Comparison of ENCODE assay signal across 9 mouse cellular contexts in the genomic region with DNA sequence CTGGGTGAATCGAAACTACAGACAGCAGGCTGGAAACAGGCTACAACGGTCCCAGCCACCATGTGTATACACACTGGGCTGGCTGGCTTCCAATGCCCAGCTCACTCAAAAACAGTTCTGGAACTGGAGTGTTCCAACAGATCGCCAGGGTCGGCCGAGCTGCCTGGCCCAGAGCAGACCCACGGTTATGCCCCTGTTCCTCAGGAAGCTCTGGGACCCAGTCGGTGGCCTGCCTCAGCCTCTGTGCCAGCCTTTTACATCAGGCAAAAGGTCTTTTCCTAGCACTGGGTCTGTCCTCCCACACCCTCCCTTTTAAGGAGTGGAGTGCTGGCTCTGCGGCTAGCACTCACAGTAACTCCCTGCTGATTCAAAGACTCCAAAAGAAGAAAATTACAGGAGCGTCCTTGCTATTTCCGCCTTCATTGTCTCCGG. TPM values are rescaled to one million over a fixed set of nuclear protein-coding genes. Genes with fewer than 3 reads are reported as not detected.
DNase-seq lines count a peak whose midpoint lies in the region; ATAC-seq and TF ChIP-seq lines count a peak whose summit lies in the region.
"Had no signal": no experiment of that assay in that cellular context is flagged by ENCODE, and none has a peak within 500 bp of the region (broad histone marks: within the 10 kb centered on the region; RNA-seq: fewer than 3 reads in every experiment).

No protein-coding gene starts in this region.

- H3K4me2 ChIP-seq in intestine, embryonic 16.5 days (ENCODE audit: low read depth, low read length) = peak overlapping the region; percentile 21
- peak overlapping the region; percentile 85 for H3K4me2 ChIP-seq in myocyte (ENCODE audit: low read depth)

- H3K27ac ChIP-seq in gastrocnemius, adult 2 months = peak overlapping the region; percentile 89
- H3K27ac ChIP-seq in intestine, embryonic 16.5 days (ENCODE audit: low read length) = peak overlapping the region; percentile 82

- H3ac ChIP-seq in myocyte (ENCODE audit: control insufficient read depth, insufficient read length) = peak overlapping the region; percentile 52

- no peaks in the 10 kb centered on the region for H3K27me3 ChIP-seq in intestine, embryonic 16.5 days (replicated peaks; ENCODE audit: control insufficient read depth, insufficient read depth, low read length)
- H3K27me3 ChIP-seq in myocyte (ENCODE audit: control insufficient read depth, insufficient read depth, insufficient read length) = no peaks in the 10 kb centered on the region

- no peak for TF ChIP-seq CTCF in gastrocnemius, adult 2 months (IDR thresholded peaks at IDR 0.05)

- H3K79me2 ChIP-seq in myocyte (ENCODE audit: control insufficient read depth, insufficient read depth) = peaks cover 91% of the 10 kb centered on the region

- DNase-seq in R1 (ENCODE audit: low read depth, low spot score) = peak; percentile 80
- DNase-seq in cerebellum, adult 11 months = peak; percentile 63
- peak; percentile 76 for DNase-seq in gastrocnemius, adult 2 months
- peak; percentile 39 to 82 for DNase-seq in left cerebral cortex, postnatal 10 days (ENCODE audit: extremely low spot score in 1 of 2, low spot score in 2 of 2)
- peak; percentile 32 for DNase-seq in urinary bladder, postnatal 25 days (ENCODE audit: low spot score)
- no peak for DNase-seq in B cell, adult 2 months

- peak overlapping the region; percentile 49 for H3K9ac ChIP-seq in intestine, embryonic 16.5 days (ENCODE audit: low read depth, low read length)

- 40% methylated on average over 11 of the region's 11 CpGs for WGBS in intestine, embryonic 16.5 days

- no peaks in the 10 kb centered on the region for H3K9me3 ChIP-seq in intestine, embryonic 16.5 days (ENCODE audit: control insufficient read depth, low read length)

- TF ChIP-seq POLR2A in myocyte (IDR thresholded peaks at IDR 0.05; ENCODE audit: insufficient read length, low read depth) = peak; percentile 66

- peaks cover 26% of the 10 kb centered on the region for H3K4me1 ChIP-seq in intestine, embryonic 16.5 days (ENCODE audit: control insufficient read depth, insufficient read depth, low read length)

- H3K36me3 ChIP-seq in intestine, embryonic 16.5 days (ENCODE audit: control insufficient read depth, insufficient read depth, low read length) = no peaks in the 10 kb centered on the region
- H3K36me3 ChIP-seq in myocyte (ENCODE audit: control insufficient read depth, insufficient read depth) = no peaks in the 10 kb centered on the region

- peak overlapping the region; percentile 67 for H3K4me3 ChIP-seq in gastrocnemius, adult 2 months
- H3K4me3 ChIP-seq in intestine, embryonic 16.5 days (ENCODE audit: low read length) = 0 out of 2 replicates have a peak overlapping the region, but pooled peaks have one; percentile 2
- H3K4me3 ChIP-seq in myocyte = peak overlapping the region; percentile 18

- intact Hi-C loops in gastrocnemius, adult 2 months (cut with DNase I) = no loop called here
- intact Hi-C loops in left cerebral cortex, postnatal 10 days (cut with DNase I) = no loop called here

- ATAC-seq in intestine, embryonic 16.5 days = peak; percentile 67

TF ChIP-seq in myocyte, 11 proteins besides CTCF, POLR2A, EP300 and RAD21:
- peak; percentile 87 for TF ChIP-seq SRF (IDR thresholded peaks at IDR 0.05; ENCODE audit: control insufficient read depth, insufficient read length, low read depth)
- TF ChIP-seq MYOG (IDR thresholded peaks at IDR 0.05; ENCODE audit: control insufficient read depth in 1 of 3, insufficient read depth in 1 of 3, insufficient read length in 2 of 3, low read depth in 2 of 3) = no peak
- no peak for TF ChIP-seq E2F4 (IDR thresholded peaks at IDR 0.05; ENCODE audit: insufficient read depth)
- TF ChIP-seq POLR2AphosphoS2 (IDR thresholded peaks at IDR 0.05; ENCODE audit: insufficient read length, low read depth) = peak; percentile 73
- no peak for TF ChIP-seq USF1 (IDR thresholded peaks at IDR 0.05; ENCODE audit: low read depth)
- TF ChIP-seq CEBPB (IDR thresholded peaks at IDR 0.05; ENCODE audit: insufficient read depth, poor library complexity, severe bottlenecking) = no peak
- no peak for TF ChIP-seq TCF3 (IDR thresholded peaks at IDR 0.05; ENCODE audit: insufficient read length, low read depth)
- no peak for TF ChIP-seq MAX (IDR thresholded peaks at IDR 0.05; ENCODE audit: low read depth)
- TF ChIP-seq TCF12 (IDR thresholded peaks at IDR 0.05; ENCODE audit: insufficient read depth, poor library complexity, severe bottlenecking) = no peak
- no peak for TF ChIP-seq MYOD1 (IDR thresholded peaks at IDR 0.05; ENCODE audit: control insufficient read depth in 1 of 3, insufficient read length in 2 of 3, low read depth in 2 of 3)
- TF ChIP-seq REST (IDR thresholded peaks at IDR 0.05; ENCODE audit: insufficient read depth, insufficient read length) = no peak

RNA-seq across cellular contexts. Expression of a gene that starts 34.3 kb away (rescaled TPM):
- total RNA-seq in gastrocnemius, adult 2 months (2021) = under 1 TPM; 0.15 to 0.33 TPM
- polyA plus RNA-seq in intestine, embryonic 16.5 days (2015; fragmentation: Nextera tagmentation; extraction: Ambion mirVana) = 47.3 and 47.6 TPM in 2 replicates
- total RNA-seq in left cerebral cortex, postnatal 10 days (2021) = 10 to 100 TPM; 28.8 to 29.4 TPM
- 0.17 TPM for polyA plus RNA-seq in myocyte (2012; fragmentation: generic; extraction: Trizol)
- total RNA-seq: common myeloid progenitor, adult 5-6 weeks had no signal

RNA-seq across cellular contexts. Expression of a gene that starts 35.3 kb away (rescaled TPM):
- total RNA-seq in gastrocnemius, adult 2 months (2021) = 10 to 100 TPM; 18.7 to 23.0 TPM
- 78.3 and 80.2 TPM in 2 replicates for polyA plus RNA-seq in intestine, embryonic 16.5 days (2015; fragmentation: Nextera tagmentation; extraction: Ambion mirVana)
- total RNA-seq in left cerebral cortex, postnatal 10 days (2021) = 10 to 100 TPM; 28.3 to 34.7 TPM
- polyA plus RNA-seq in myocyte (2012; fragmentation: generic; extraction: Trizol) = 22.4 TPM

Comparison
In these comparisons a context has a peak if more than half of its experiments do, and no peak if none do; other contexts are left out.
1. DNase-seq: peak in R1 (single experiment), cerebellum, adult 11 months (single experiment), gastrocnemius, adult 2 months (single experiment), left cerebral cortex, postnatal 10 days (2 of 2) and urinary bladder, postnatal 25 days (single experiment); none in B cell, adult 2 months (0 of 2).
2. H3K4me3 ChIP-seq: peak in every context shown above with its lines; median percentile 67 in gastrocnemius, adult 2 months; 18 in myocyte; 2 in intestine, embryonic 16.5 days.
3. RNA of a gene that starts 34.3 kb away (total RNA-seq): 28.8 to 29.4 TPM in left cerebral cortex, postnatal 10 days; 0.15 to 0.33 TPM in gastrocnemius, adult 2 months; every median in the first group is over 10 times any median in the second.